Mouse (Mus musculus) MEL (cell line): ENCODE data around the gene Gsta3.

ENCODE experiments used
- CTCF ChIP-seq, 3 experiments: IDR thresholded peaks in 2 of 3; conservative IDR thresholded peaks in 1 of 3; 2 replicates each; pipeline ENCODE4 v1.5.1; 2011 to 2012; ENCODE audit warnings: low read length in 3 of 3, low read depth in 2 of 3, mild to moderate bottlenecking in 2 of 3, improper control_type of control experiment in 1 of 3, inconsistent platforms in 1 of 3, mixed read lengths in 1 of 3, moderate library complexity in 1 of 3; ENCODE audit not compliant: control insufficient read depth in 1 of 3, insufficient read depth in 1 of 3, poor library complexity in 1 of 3, severe bottlenecking in 1 of 3
- E2F4 ChIP-seq: IDR thresholded peaks from 2 replicates; pipeline ENCODE4 v1.6.1; 2011; ENCODE audit warnings: low read depth, low read length, improper control_type of control experiment, borderline replicate concordance
- GATA1 ChIP-seq: IDR thresholded peaks from 2 replicates; pipeline ENCODE4 v1.6.1; 2011; ENCODE audit warnings: low read depth, low read length, improper control_type of control experiment
- POLR2A ChIP-seq, 2 experiments: IDR thresholded peaks; 2 replicates each; pipeline ENCODE4 v1.6.1; 2011 to 2012; ENCODE audit warnings: low read length in 2 of 2, mild to moderate bottlenecking in 2 of 2, control low read depth in 1 of 2, improper control_type of control experiment in 1 of 2, low read depth in 1 of 2, moderate library complexity in 1 of 2; ENCODE audit not compliant: control insufficient read depth in 1 of 2, insufficient read depth in 1 of 2, poor library complexity in 1 of 2
- RCOR1 ChIP-seq: IDR thresholded peaks from 2 replicates; pipeline ENCODE4 v1.6.1; 2012; ENCODE audit warnings: low read depth, mild to moderate bottlenecking, inconsistent platforms, low read length, improper control_type of control experiment
- TAL1 ChIP-seq: IDR thresholded peaks from 2 replicates; pipeline ENCODE4 v1.6.1; 2012; ENCODE audit warnings: mild to moderate bottlenecking, inconsistent platforms, low read length, moderate library complexity, mixed read lengths
- TCF12 ChIP-seq: IDR thresholded peaks from 2 replicates; pipeline ENCODE4 v1.6.1; 2014; ENCODE audit warnings: low read depth, mild to moderate bottlenecking, inconsistent platforms, low read length, improper control_type of control experiment, moderate library complexity
- USF1 ChIP-seq: IDR thresholded peaks from 2 replicates; pipeline ENCODE4 v1.6.1; 2014; ENCODE audit warnings: low read depth, mild to moderate bottlenecking, inconsistent platforms, low read length, improper control_type of control experiment, moderate library complexity
- ZKSCAN1 ChIP-seq: IDR thresholded peaks from 2 replicates; pipeline ENCODE4 v1.6.1; 2012; ENCODE audit warnings: low read depth, mild to moderate bottlenecking, inconsistent platforms, low read length, improper control_type of control experiment, moderate library complexity
- ZNF384 ChIP-seq: IDR thresholded peaks from 2 replicates; pipeline ENCODE4 v1.6.1; 2012; ENCODE audit warnings: low read depth, mild to moderate bottlenecking, inconsistent platforms, low read length, improper control_type of control experiment

DNA sequence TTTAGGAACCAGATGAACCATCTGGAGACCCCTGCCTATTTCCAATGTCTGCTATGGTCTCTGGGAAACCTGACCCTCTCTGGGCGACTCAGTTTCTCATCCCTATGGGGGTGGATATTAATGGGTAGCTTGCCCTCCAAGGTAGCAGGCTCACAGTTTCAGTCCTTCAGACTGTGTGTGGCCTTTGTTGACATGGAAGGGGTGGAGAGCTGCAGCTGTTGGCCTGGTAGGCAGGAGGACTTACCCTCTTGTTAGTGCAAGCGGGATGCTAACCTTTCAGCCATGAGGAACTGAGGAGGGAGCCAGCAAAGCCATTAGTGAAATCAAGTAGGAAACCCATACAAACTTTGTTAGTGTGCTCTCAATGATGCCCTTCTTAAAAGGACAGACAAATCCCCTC is 10.0 kb upstream of the Gsta3 start:
- no peak for TF ChIP-seq ZKSCAN1
- TF ChIP-seq E2F4 = no peak
- TF ChIP-seq USF1 = no peak
- TF ChIP-seq GATA1 = no peak
- no peak for TF ChIP-seq RCOR1
- TF ChIP-seq ZNF384 = no peak
- no peak for TF ChIP-seq TCF12
- TF ChIP-seq POLR2A (IDR thresholded peaks at IDR 0.05; ENCODE audit: control insufficient read depth in 1 of 2, insufficient read depth in 1 of 2, low read depth in 1 of 2, low read length in 2 of 2, poor library complexity in 1 of 2) = no peak
- no peak for TF ChIP-seq CTCF (IDR thresholded peaks at IDR 0.05 in 2 of 3, conservative IDR thresholded peaks at IDR 0.05 in 1 of 3; ENCODE audit: control insufficient read depth in 1 of 3, insufficient read depth in 1 of 3, low read depth in 2 of 3, low read length in 3 of 3, poor library complexity in 1 of 3, severe bottlenecking in 1 of 3)
- no peak for TF ChIP-seq TAL1
